Mouse (Mus musculus) heart, embryonic 14.5 days (tissue): ENCODE measurements around the gene Ppp4r1. TPM values are rescaled to one million over a fixed set of nuclear protein-coding genes. Genes with fewer than 3 reads are reported as not detected.
A peak's percentile ranks its signal among the peaks of the same experiment; 100 is the strongest.

Source experiments
- ATAC-seq: fragments of 200-750 bp; cut with Nextera tagmentation; 2 replicates; pipeline ENCODE4 v1.8.0; 2017; ENCODE audit warnings: low read depth, moderate TSS enrichment; ENCODE audit not compliant: insufficient number of reproducible peaks, insufficient read depth, low FRiP score
- H3K27ac ChIP-seq, 2 experiments: fragments of 200-500 bp in 1 of 2; fragments of 300-500 bp in 1 of 2; sonication (generic) in 1 of 2; replicated peaks in 1 of 2; 2 replicates each; pipeline ENCODE4 v1.5.1; 2012 to 2014; ENCODE audit warnings: low read depth in 2 of 2, low read length in 2 of 2, control low read depth in 1 of 2, mild to moderate bottlenecking in 1 of 2, mixed read lengths in 1 of 2; ENCODE audit not compliant: control insufficient read depth in 1 of 2, insufficient read depth in 1 of 2
- H3K27me3 ChIP-seq: fragments of 300-500 bp; sonication (generic); 2 replicates; pipeline ENCODE4 v1.6.1; 2014; ENCODE audit warnings: mild to moderate bottlenecking, low read length, control low read depth; ENCODE audit not compliant: control insufficient read depth, insufficient read depth
- H3K36me3 ChIP-seq: fragments of 300-500 bp; sonication (generic); 2 replicates; pipeline ENCODE4 v1.6.1; 2014; ENCODE audit warnings: mild to moderate bottlenecking, control low read depth, low read length, mixed read lengths; ENCODE audit not compliant: control insufficient read depth, insufficient read depth
- H3K4me1 ChIP-seq, 2 experiments: fragments of 200-500 bp in 1 of 2; fragments of 300-500 bp in 1 of 2; sonication (generic) in 1 of 2; 2 replicates each; pipeline ENCODE4 v1.6.1; 2012 to 2014; ENCODE audit warnings: low read length in 2 of 2, control low read depth in 1 of 2, mixed read lengths in 1 of 2; ENCODE audit not compliant: control insufficient read depth in 2 of 2, insufficient read depth in 2 of 2
- H3K4me2 ChIP-seq: fragments of 300-500 bp; sonication (generic); 2 replicates; pipeline ENCODE4 v1.6.1; 2014; ENCODE audit warnings: mild to moderate bottlenecking, low read length
- H3K4me3 ChIP-seq, 2 experiments: fragments of 200-500 bp in 1 of 2; fragments of 300-500 bp in 1 of 2; sonication (generic) in 1 of 2; 2 replicates each; pipeline ENCODE4 v1.5.1; 2012 to 2014; ENCODE audit warnings: low read length in 2 of 2, mild to moderate bottlenecking in 2 of 2, control low read depth in 1 of 2, low read depth in 1 of 2, moderate library complexity in 1 of 2; ENCODE audit not compliant: control insufficient read depth in 1 of 2, insufficient read depth in 1 of 2
- H3K9ac ChIP-seq: fragments of 300-500 bp; sonication (generic); 2 replicates; pipeline ENCODE4 v1.6.1; 2014; ENCODE audit warnings: mild to moderate bottlenecking, low read length
- H3K9me3 ChIP-seq: fragments of 300-500 bp; sonication (generic); 2 replicates; pipeline ENCODE4 v1.6.1; 2016; ENCODE audit warnings: low read length, control low read depth; ENCODE audit not compliant: control insufficient read depth
- WGBS: fragments of 180-500 bp; shearing (Covaris S2); extraction: QIAGEN DNeasy Blood & Tissue Kit; methylation state at CpG from one replicate; pipeline ENCODE4 v1.1.7; 2014; 5-methylcytosine and 5-hydroxymethylcytosine counted together
- polyA plus RNA-seq: library from polyadenylated mRNA; unstranded; fragments of >200 nt; fragmentation: Nextera tagmentation; extraction: Ambion mirVana; gene quantifications from 2 replicates; pipeline ENCODE4 v1.2.1, GENCODE M21; 2014

The Ppp4r1 gene
- 29.0 and 34.8 TPM in 2 replicates for polyA plus RNA-seq

DNA sequence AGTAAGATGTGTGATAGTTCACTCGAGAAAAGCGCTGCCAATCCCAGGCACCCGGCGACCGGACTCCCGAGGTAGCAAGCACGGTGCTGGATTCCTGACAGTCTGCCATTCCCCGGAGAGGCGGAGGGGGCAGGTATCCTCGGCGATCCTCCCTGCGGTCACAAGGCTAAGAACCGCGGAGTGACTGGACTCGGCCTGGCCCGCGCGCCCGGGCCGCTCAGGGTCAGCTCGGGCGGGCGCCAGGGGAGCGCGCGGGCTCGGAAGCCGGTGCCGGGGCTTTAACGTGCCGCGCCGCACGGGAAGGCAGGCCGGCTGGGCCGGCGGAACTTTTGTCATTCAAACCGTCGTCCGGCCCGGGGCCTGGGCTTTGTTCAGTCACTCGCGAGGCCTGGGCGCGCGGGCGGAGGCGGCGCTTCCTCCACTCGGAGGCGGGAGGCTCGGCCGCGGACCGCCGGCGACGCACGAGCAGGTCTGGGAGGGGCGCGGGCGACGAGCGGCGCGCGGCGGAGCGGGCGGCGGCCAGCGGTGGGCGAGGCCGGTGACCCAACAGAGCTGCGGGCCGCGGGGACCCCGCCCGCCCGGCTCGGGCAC, at the start of gene Ppp4r1:
Gene Ppp4r1 (plus strand): TSS at position 23 of the 591 bp plus-strand sequence.
- Histone ChIP-seq H3K27ac (peak within 1 kb of the TSS; percentile 97 to 98), H3K4me3 (peak within 1 kb of the TSS; percentile 93 to 99), H3K9me3 (no peaks in the 10 kb centered on the region), H3K27me3 (no peaks in the 10 kb centered on the region), H3K4me2 (peak within 1 kb of the TSS; percentile 73), H3K36me3 (no peaks in the 10 kb centered on the region), H3K9ac (peak within 1 kb of the TSS; percentile 100), H3K4me1 (peaks cover 4 to 13% of the 10 kb centered on the region in 2 experiments)
- peak; percentile 83 for ATAC-seq
- under 1% methylated on average over 79 of the region's 81 CpGs for WGBS

DNA sequence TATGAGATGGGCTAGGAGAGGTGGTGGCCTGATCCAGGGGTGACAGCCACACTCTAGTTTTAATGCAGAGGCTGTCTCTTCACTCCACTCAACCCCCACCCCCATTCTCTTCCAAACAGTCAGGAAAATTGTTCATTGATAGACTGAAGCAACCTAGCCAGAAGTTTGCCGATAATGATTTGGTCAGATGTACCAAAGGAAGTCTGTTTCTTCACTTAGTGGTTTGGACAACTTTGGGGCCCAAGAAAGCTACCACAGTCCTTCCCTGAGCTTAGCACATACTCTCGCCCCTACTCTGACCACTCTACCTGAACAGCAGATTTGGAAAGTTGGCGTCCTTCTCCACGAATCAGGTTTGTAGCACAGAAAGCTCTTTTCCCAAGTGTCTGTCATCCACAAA, 49.7 kb upstream of the Ppp4r1 start:
- 74% methylated on average over 4 of the region's 4 CpGs for WGBS
- no peak for ATAC-seq
- no peaks in the 10 kb centered on the region for H3K27me3 ChIP-seq

DNA sequence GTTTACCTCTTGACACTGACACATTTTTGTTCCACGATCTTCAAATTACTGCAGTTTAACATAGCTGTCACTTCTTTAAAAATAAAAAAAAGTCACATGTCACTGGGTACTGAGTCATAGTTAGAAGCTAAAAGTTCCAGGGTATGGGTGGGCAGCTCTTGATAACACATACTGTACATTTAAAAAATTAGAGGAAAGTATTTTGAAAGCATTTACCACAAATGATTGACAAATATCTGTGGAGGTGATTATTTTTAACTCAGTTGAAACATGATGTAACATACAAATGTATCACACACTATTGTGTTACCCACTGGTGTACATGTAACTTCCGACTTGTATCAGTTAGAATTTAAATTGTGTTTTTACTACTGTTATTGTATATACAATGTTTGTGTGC, 47.3 kb upstream of the Ppp4r1 start:
- Histone ChIP-seq H3K4me1 (peaks cover 0 to 3% of the 10 kb centered on the region in 2 experiments; a peak in 2 of 4 replicates), H3K4me3 (no peak overlapping the region), H3K9me3 (no peaks in the 10 kb centered on the region), H3K27ac (no peak overlapping the region), H3K27me3 (no peaks in the 10 kb centered on the region), H3K4me2 (no peak overlapping the region), H3K9ac (no peak overlapping the region), H3K36me3 (no peaks in the 10 kb centered on the region)
- 90% methylated on average over 2 of the region's 2 CpGs for WGBS
- ATAC-seq, result no peak

More for the DNA sequence above, 49.7 kb upstream of the Ppp4r1 start:
- Histone ChIP-seq H3K4me1 (peaks cover 0 to 3% of the 10 kb centered on the region in 2 experiments; a peak in 2 of 4 replicates), H3K36me3 (no peaks in the 10 kb centered on the region), H3K9me3 (no peaks in the 10 kb centered on the region), H3K4me3 (no peak overlapping the region), H3K9ac (no peak overlapping the region), H3K27ac (no peak overlapping the region), H3K4me2 (no peak overlapping the region)

DNA sequence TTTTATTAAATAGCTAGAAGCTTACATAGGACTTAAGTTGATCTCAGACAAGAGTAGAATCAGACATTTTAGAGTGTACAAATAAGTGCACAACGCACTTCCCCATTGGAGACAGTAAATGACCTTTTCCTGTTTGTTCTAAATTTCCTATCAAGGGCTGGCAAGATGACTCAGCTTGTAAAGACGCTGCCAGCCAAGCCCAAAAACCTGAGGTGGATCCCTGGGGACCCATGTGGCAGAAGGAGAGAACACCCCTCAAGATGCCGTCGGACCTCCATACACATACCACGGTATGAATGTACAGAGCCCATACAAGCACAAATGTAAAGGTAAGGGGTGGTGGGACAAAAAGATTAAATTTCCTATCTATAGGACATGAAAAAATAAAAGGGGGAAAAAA, 45.2 kb upstream of the Ppp4r1 start:
- Histone ChIP-seq H3K4me2 (no peak overlapping the region), H3K9ac (no peak overlapping the region), H3K4me3 (no peak overlapping the region), H3K4me1 (peaks cover 0 to 3% of the 10 kb centered on the region in 2 experiments; a peak in 2 of 4 replicates), H3K27ac (peak overlapping the region in 1 of 2 experiments; percentile 43; a peak in 2 of 4 replicates), H3K27me3 (no peaks in the 10 kb centered on the region), H3K36me3 (no peaks in the 10 kb centered on the region), H3K9me3 (no peaks in the 10 kb centered on the region)
- WGBS, result 78% methylated on average over 5 of the region's 5 CpGs
- no peak for ATAC-seq

DNA sequence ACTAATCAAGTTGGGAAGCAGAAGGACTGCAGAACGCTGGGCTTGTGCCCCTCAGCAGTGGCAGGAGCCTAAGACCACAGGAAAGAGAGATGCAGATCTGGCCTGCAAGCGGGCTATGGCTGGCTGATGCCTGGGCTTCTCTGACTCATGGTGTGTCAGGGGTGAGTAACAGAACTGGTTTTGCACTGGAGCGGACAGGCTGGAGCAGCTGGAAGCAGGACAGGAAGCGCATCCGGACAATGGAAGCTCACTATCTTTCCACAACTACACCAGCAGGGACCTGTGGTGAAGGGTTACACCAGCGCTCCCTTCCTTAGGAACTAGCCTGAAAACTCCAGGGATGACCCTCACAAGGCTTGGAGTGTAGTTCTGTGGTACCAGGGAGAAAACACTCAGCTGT, 44.8 kb upstream of the Ppp4r1 start:
- H3K27ac ChIP-seq, result peak overlapping the region in 1 of 2 experiments; percentile 43; a peak in 2 of 4 replicates
- WGBS, result 67% methylated on average over 6 of the region's 6 CpGs
- no peak overlapping the region for H3K4me3 ChIP-seq
- H3K27me3 ChIP-seq, result no peaks in the 10 kb centered on the region
- no peak for ATAC-seq
- no peaks in the 10 kb centered on the region for H3K9me3 ChIP-seq
- H3K36me3 ChIP-seq, result no peaks in the 10 kb centered on the region
- no peak overlapping the region for H3K9ac ChIP-seq
- H3K4me1 ChIP-seq, result peaks cover 0 to 3% of the 10 kb centered on the region in 2 experiments; a peak in 2 of 4 replicates
- no peak overlapping the region for H3K4me2 ChIP-seq

DNA sequence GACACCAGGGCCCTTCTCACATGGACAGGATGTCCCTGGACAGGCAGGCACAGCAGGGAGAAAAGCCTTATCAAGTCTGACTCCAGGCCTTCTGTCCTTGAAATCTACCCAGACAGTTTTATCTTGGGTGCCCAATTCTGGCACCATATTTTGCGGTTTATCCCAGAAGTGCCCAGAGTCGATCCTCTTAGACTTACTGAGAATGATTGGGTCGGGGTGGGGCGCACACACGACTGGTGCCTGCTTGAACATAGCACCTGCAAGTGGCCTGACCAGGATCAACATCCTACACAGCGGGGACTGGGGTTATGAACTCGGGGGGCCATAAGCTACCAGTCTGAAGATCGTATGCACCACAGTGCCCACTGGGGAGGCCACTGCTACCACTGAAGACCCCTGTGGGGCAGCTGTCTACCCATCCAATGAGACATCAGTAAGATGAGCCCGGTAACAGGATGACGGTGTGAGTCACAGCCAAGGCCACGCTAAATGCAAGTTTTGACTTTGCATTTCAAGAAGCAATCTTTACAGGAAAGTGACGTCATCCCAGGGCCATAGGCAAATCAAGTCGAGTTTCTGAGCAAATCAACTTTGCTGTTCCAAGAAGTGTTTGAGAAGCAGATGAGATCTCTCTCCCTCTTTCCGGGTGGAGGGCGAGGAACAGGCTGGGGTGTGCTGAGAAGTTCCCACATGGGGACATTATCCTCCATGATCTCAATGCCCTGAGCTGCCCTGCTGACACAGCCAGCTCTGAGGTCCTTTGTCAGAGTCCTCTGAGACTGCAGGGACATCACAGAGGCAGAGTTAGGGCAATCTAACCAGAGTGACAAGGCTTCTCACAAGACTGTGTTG, 42.3 kb upstream of the Ppp4r1 start:
- no peak overlapping the region for H3K9ac ChIP-seq
- no peaks in the 10 kb centered on the region for H3K27me3 ChIP-seq
- WGBS, result 66% methylated on average over 15 of the region's 15 CpGs
- no peak overlapping the region for H3K4me2 ChIP-seq
- no peaks in the 10 kb centered on the region for H3K9me3 ChIP-seq
- no peaks in the 10 kb centered on the region; a peak in 1 of 4 replicates for H3K4me1 ChIP-seq
- no peak overlapping the region; a peak in 1 of 4 replicates for H3K27ac ChIP-seq
- ATAC-seq, result no peak
- H3K36me3 ChIP-seq, result no peaks in the 10 kb centered on the region
- H3K4me3 ChIP-seq, result no peak overlapping the region

DNA sequence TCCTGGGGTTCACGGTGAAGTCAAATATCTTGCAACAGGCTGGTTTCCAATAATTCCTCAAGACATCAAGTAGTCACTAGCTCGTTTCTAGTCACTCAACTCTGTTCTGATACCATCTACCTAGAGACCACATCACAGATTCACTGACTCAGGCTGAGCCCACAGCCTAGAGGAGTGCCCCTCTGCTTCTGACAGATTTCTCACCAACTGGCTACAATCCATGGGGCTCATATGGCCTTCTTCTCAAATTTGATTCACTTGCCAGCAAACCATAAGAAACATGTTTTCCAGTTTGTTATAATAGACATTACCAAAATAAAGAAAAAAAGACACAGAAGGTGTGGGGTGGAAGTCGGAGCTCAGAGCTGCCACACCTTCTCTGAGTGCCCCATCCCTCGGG, 40.8 kb upstream of the Ppp4r1 start:
- H3K4me1 ChIP-seq, result no peaks in the 10 kb centered on the region; a peak in 1 of 4 replicates
- WGBS, result 81% methylated on average over 4 of the region's 4 CpGs
- H3K4me2 ChIP-seq, result no peak overlapping the region
- no peaks in the 10 kb centered on the region for H3K9me3 ChIP-seq
- no peak overlapping the region for H3K9ac ChIP-seq
- H3K27me3 ChIP-seq, result no peaks in the 10 kb centered on the region
- no peak overlapping the region for H3K4me3 ChIP-seq
- ATAC-seq, result no peak
- no peaks in the 10 kb centered on the region for H3K36me3 ChIP-seq
- H3K27ac ChIP-seq, result no peak overlapping the region
